Mouse (Mus musculus): ENCODE measurements around the gene Sncb. TPM values are rescaled to one million over a fixed set of nuclear protein-coding genes. Genes with fewer than 3 reads are reported as not detected.

Sncb gene
- total RNA-seq (2015; ENCODE audit: low replicate concordance) (not detected in 2 replicates), total RNA-seq (2017; ENCODE audit: low replicate concordance) (not detected in 2 replicates)

DNA sequence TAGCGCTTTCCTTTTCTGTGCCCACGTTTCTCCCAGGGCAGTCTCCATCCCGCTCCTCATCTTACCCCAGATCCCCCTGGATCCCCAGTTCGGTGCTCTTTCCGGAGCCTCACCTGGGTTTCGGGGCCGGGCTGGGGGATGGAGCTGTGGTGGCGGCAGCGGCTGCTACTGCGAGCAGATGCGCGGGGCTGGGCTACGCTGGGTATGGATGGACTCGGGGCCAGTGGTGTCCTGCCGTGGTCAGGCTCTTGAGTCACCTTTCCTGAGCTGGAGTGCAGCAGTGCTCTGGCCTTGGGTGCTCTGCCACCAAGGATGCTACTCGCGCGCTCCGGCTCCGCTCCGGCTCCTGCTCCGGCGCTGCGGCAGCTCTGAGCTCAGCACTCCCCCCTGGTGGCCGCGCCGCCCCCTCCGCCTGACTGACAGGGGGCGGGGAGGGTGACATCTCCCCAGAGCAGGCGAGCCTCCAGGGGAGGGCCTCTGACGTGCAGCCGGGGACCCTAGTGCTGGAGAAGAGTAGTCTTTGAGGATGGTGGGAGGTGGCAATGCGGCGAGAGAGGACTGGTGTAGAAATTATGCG, at the start of gene Sncb:
Sncb (minus strand) TSS at position 404 of the 577 bp plus-strand sequence.
- no peak for ATAC-seq (replicated peaks; ENCODE audit: low FRiP score, poor library complexity, severe bottlenecking)

GRCm38 (mm10) chr13:54813381-54813780, 47.0 kb upstream of the Sncb start:
- ATAC-seq (replicated peaks; ENCODE audit: low FRiP score, poor library complexity, severe bottlenecking): no peak

DNA sequence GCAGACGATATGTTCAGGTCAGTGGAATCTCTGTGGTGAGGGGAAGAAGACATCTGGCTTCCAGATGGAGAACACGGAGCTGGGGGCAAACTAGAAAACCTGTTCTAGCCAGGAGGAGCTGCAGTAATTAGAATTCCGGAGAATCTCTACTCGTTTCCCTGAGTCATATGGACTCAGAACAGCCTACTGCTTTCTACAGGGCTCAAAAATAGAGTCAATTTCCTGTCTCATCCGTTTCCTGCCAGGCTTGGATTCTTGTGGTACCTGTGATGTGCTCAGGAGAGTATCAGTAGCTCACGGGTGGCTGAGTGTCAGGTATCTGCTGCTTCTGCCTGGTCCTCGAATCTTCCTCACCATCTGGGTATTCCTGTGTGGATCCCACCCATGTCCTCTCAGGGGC, 45.1 kb upstream of the Sncb start:
- no peak for ATAC-seq (replicated peaks; ENCODE audit: low FRiP score, poor library complexity, severe bottlenecking)

- ATAC-seq (replicated peaks; ENCODE audit: low FRiP score, poor library complexity, severe bottlenecking): no peak
Measured at GRCm38 (mm10) chr13:54808067-54808466, 41.7 kb upstream of the Sncb start.

DNA sequence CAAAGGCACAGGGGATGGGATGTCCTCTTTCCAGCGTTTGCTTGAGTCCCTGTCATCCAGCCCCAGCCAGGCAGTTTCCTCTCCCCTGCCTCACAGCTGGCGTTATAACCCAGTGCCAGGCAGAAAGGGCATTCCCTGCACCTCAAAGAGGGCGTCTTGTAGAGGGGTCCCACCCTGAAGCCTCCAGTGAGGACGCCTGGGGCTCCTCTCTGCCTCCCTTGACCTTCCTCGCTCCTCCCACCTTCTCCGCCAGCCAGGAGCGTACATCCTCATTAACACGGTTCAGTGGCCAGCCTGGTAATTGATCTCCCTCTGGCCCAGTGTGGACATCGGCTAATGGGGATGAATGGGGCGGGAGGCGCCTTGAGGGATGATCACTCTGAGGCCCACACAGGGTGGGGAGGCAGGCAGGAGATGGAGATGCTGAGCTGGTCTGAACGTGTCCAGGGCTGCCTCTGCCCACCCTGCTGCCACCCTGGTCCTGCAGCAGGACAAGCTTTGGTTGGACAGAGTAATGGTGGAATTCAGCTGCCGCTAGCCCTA, 40.1 kb upstream of the Sncb start:
- ATAC-seq (replicated peaks; ENCODE audit: low FRiP score, poor library complexity, severe bottlenecking): no peak

DNA sequence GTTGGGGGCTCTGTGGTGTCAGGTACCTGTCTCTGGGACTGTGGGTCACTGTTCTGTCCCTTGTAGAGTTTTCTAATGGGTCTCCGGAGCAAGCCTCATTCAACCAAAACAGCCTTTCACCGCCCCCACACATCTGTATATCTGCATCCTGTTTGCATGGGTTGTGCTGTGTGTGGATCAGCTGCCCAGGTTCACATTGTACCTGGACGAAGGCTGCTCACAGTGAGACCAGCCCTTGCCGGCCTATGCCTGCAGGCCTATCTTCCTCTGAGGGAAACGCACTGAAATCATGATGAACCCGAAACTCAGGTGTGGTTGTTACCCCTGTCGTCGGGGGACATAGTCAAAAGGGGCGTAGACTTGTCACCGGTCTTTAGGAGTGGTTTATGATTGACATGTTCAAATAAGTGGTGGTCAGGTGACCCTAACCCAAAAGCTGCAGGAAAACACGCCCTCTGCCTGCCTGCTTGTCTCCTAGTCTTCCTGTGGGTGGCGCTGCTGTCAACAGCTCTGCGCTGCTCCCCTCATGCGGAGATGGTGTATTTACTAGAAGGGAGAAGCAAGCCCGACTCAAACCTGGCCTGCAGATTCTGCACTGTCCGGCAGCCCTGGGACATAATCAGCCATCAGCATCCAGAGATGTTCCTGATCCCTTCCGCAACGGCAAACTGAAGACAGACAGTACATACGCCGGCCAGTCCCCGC, 38.9 kb upstream of the Sncb start:
- ATAC-seq (replicated peaks; ENCODE audit: low FRiP score, poor library complexity, severe bottlenecking): no peak

DNA sequence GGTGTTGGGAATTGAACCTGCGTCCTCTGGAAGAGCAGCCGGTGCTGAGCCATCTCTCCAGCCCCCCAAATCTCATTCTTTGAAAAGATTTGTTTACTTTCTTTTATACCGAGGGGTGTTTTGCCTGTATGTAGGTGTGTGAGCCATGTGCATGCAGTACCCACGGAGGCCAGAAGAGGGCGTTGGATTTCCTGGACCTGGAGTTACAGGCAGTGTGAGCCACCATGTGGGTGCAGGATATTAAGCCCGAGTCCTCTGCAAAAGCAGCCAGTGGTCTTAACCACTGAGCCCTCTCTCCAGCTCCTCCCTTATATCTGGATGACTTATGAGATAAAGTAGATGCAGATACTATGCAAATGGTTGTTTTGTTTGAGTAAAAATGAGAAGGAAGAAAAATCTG, 36.6 kb upstream of the Sncb start:
- ATAC-seq (replicated peaks; ENCODE audit: low FRiP score, poor library complexity, severe bottlenecking): no peak

- no peak for ATAC-seq (replicated peaks; ENCODE audit: low FRiP score, poor library complexity, severe bottlenecking)
Measured at GRCm38 (mm10) chr13:54800206-54800605, 33.8 kb upstream of the Sncb start.

GRCm38 (mm10) chr13:54799701-54800100, 33.3 kb upstream of the Sncb start:
- ATAC-seq (replicated peaks; ENCODE audit: low FRiP score, poor library complexity, severe bottlenecking): peak; percentile 61; the same call in 1 of the 2 replicates

- no peak for ATAC-seq (replicated peaks; ENCODE audit: low FRiP score, poor library complexity, severe bottlenecking)
Measured at GRCm38 (mm10) chr13:54798740-54799139, 32.3 kb upstream of the Sncb start.

DNA sequence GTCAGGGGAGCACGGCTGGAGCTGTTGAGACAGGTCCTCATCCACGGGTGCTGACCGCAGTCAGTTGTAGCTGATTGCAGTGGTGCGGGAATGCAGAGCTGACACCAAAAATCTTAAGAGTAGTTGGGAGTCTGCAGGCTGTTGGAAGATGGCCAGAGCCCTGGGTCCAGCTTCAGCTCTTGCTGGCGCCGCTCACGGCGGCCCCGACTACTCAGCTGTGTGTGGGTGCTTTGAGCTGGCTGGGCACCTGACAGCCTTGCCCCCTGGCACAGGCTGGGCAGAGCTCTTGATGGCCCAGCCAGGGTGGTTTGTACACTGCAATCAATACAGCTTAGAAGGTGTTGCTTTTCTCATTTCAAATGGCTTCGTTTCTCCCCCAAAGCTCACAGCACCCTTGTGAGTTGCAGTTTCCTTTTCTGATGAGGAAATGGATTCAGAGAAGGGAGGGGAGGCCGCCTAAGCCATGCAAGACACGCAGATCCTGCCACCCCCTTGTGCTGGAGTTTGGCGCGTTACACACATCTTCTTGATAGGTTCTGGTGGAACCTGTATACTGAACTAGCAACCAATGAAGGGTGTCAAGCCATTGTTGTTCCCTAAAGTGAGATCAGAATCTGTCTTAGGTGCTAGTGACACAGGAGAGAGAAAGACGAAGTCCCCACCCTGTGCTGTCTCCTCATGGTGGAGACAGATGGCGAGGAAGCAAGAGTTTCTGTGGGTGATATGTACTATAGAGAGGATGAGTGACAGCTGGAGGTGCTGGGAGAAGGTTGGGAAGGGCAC, 31.7 kb upstream of the Sncb start:
- ATAC-seq (replicated peaks; ENCODE audit: low FRiP score, poor library complexity, severe bottlenecking): no peak

- no peak for ATAC-seq (replicated peaks; ENCODE audit: low FRiP score, poor library complexity, severe bottlenecking)
Measured at GRCm38 (mm10) chr13:54797356-54797755, 31.0 kb upstream of the Sncb start.

DNA sequence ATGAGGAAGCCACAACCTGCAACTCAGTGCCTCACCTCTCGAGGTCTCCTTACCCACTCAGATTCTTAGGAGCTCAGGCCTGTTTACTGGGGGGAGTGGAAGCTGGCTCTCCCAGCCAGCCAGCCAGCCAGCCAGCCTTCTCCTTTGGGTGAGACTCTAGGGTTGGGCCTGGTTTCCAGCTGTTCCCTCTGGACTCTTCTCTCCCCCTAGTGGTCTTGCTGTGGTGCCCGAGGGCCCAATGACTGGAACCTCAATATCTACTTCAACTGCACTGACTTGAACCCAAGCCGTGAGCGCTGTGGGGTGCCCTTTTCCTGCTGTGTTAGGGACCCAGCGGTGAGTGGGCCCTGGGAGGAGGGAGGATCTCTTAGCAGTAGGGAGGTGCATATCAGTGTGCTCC, 28.4 kb upstream of the Sncb start:
- no peak for ATAC-seq (replicated peaks; ENCODE audit: low FRiP score, poor library complexity, severe bottlenecking)

DNA sequence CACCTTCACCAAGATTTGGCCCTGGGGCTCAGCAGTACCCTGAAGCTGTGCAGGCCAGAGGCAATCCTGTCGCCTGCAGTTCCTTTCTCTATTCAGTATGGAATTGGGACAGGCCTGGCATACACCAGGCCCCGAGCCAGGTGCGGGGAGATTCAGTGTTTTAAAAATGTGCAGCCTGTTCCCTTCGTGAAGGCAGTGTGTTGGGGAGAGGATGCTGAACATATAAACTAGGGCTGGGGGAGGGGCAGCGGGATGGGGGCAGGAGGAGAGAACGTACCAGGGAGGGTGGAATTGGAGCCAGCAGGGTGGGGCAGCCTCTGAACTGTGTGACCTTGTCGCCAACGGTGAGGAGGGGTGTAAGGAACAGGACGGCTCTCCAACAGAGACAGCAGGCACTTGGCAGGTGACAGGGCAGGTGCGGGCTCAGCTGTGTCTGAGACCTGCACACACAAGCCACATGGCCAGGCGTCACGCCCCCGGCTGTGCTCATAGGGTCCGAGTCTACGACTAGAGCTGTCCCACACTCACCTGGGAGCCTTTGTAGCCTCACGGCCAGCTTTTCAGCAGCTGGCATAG, 27.7 kb upstream of the Sncb start:
- no peak for ATAC-seq (replicated peaks; ENCODE audit: low FRiP score, poor library complexity, severe bottlenecking)

DNA sequence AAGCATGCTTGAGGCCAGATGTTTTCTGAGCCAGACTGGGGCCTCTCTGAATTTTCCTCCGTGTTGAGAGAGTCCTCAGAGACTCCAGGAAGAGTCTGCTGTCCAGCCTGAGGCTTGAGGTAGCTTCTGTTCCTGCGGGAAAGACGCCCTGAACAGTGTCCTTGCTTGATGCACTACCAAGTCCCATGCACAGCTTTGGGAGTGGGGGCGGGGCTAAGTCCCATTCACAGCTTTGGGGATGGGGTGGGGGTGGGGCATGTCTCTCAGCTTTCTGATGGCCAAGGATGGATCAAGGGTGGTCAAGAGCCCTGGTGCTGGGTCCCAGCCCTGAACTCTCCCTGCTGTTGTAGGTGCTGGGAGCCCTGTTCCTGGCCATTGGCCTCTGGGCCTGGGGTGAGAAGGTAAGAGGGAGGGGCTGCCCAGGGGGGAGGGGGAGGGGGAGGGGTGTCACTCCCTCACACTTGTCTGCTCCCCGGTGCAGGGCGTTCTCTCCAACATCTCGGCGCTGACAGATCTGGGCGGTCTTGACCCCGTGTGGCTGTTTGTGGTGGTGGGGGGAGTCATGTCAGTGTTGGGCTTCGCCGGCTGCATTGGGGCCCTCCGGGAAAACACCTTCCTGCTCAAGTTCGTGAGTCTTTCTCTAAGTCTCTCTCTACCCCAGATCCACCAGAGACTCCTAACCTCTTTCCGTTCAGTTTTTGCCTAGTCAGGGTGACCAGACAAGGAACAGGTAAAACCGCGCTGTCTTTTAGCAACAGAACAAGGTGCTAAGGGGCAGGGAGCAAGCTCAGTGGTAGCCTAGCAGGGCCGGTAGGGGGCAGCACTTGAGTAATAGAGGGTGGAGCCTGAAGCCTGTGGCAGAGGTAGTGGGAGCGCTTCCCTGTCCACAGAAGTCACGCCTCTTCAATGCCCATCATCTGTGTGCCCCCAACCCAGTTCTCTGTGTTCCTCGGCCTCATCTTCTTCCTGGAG, 26.1 kb upstream of the Sncb start:
- no peak for ATAC-seq (replicated peaks; ENCODE audit: low FRiP score, poor library complexity, severe bottlenecking)

- ATAC-seq (replicated peaks; ENCODE audit: low FRiP score, poor library complexity, severe bottlenecking): no peak
Measured at GRCm38 (mm10) chr13:54789561-54790397, 23.4 kb upstream of the Sncb start.

DNA sequence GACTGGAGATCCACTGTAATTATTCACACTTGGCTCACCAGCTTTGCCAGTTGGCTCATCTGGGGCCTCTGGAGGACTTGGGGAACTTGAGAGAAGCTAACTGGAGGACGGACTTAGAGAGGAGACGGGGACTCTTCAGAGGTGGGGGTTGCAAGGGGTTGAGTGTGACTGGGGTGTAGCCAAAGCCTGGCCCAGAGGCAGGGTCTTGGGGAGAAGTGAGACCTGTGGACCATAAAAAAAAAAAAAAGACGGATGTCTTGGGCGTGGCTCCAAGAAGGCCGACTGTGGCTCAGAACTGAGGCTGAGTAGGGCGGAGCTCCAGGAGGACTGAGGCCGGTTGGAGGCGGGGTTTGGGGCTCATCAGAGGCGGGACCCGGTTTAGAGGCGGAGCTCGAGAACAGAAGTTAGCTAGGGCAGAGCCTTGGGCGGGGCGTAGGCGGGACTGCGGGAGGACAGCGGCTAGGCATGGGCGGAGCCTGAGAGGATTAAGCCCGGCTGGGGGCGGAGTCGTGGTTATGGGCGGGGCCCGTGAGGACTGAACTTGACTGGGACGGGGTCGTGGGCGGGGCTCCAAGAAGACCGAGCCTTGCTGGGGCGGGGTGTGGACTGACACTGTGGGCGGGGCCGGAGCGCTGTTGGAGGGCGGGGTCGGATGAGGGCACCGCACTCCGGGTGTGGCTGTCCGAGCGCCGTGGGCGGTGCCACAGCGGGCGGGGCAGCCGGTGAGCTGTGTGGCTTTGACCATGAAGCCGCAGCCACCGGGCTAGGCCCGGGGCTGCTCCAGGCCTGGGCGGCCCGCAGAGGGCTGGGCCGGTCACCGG, 22.6 kb upstream of the Sncb start, which contains the start of gene Tspan17:
Tspan17 (plus strand) TSS at position 638 of the 821 bp plus-strand sequence.
- ATAC-seq (replicated peaks; ENCODE audit: low FRiP score, poor library complexity, severe bottlenecking): peak; percentile 79
